Mouse (Mus musculus) heart, adult 11 months (tissue): ENCODE measurements around the gene Per1.

Experiments used
- DNase-seq: peaks from one replicate; pipeline ENCODE4 v3.0.0; 2022

The Per1 gene

GRCm38 (mm10) chr11:69094697-69095429 is at the start of gene Per1:
Gene Per1, plus strand, starts transcription at chr11:69095217.
- peak; percentile 100 for DNase-seq

GRCm38 (mm10) chr11:69045531-69046394 is 49.3 kb upstream of the Per1 start, which contains the start of gene Aurkb:
Gene Aurkb, plus strand, starts transcription at chr11:69045647.
- DNase-seq: peak; percentile 98

- DNase-seq: peak; percentile 86
These were observed 48.6 kb upstream of the Per1 start for GRCm38 (mm10) chr11:69046395-69046774.

GRCm38 (mm10) chr11:69047592-69047991 is 47.4 kb upstream of the Per1 start:
- peak; percentile 89 for DNase-seq

- peak; percentile 86 for DNase-seq
These were observed 46.9 kb upstream of the Per1 start for GRCm38 (mm10) chr11:69048151-69048550.

- DNase-seq: no peak
These were observed 44.3 kb upstream of the Per1 start for GRCm38 (mm10) chr11:69050748-69051147.

GRCm38 (mm10) chr11:69051771-69052170 is 43.2 kb upstream of the Per1 start:
- DNase-seq: no peak

GRCm38 (mm10) chr11:69052824-69053421 is 42.1 kb upstream of the Per1 start:
- peak; percentile 88 for DNase-seq

- no peak for DNase-seq
These were observed 41.2 kb upstream of the Per1 start for GRCm38 (mm10) chr11:69053848-69054247.

- DNase-seq: no peak
These were observed 36.8 kb upstream of the Per1 start for GRCm38 (mm10) chr11:69058265-69058664.

- peak; percentile 90 for DNase-seq
These were observed 36.2 kb upstream of the Per1 start for GRCm38 (mm10) chr11:69058729-69059356.

- peak; percentile 100 for DNase-seq
These were observed 35.6 kb upstream of the Per1 start, which contains the start of gene Borcs6 for GRCm38 (mm10) chr11:69059357-69059974. Gene Borcs6, plus strand, starts transcription at chr11:69059717.

- no peak for DNase-seq
These were observed 35.0 kb upstream of the Per1 start for GRCm38 (mm10) chr11:69059975-69060411.

- peak; percentile 97 for DNase-seq
These were observed 34.4 kb upstream of the Per1 start for GRCm38 (mm10) chr11:69060448-69061254.

GRCm38 (mm10) chr11:69061255-69061912 is 33.6 kb upstream of the Per1 start:
- DNase-seq: peak; percentile 90

GRCm38 (mm10) chr11:69062194-69062760 is 32.7 kb upstream of the Per1 start:
- peak; percentile 96 for DNase-seq

GRCm38 (mm10) chr11:69062761-69063224 is 32.2 kb upstream of the Per1 start:
- peak; percentile 99 for DNase-seq

- peak; percentile 98 for DNase-seq
These were observed 31.4 kb upstream of the Per1 start for GRCm38 (mm10) chr11:69063413-69064201.
